Mouse (Mus musculus) lung, postnatal 14 days (tissue): Measurements from ENCODE around the gene Plcb4.
"Not testable (repeated sequence)": the region's sequence is repeated elsewhere in the genome, so short reads cannot be mapped to it uniquely, and the experiment has no call there.

Source experiments
- DNase-seq: peaks from one replicate; pipeline ENCODE4 v3.0.0; 2021

Gene Plcb4

GRCm38 (mm10) chr2:135675284-135675683 lies 16.5 kb downstream of the Plcb4 start:
- no peak for DNase-seq

- DNase-seq: no peak
Measured at GRCm38 (mm10) chr2:135676978-135677501, 18.2 kb downstream of the Plcb4 start.

GRCm38 (mm10) chr2:135677601-135678000 lies 18.8 kb downstream of the Plcb4 start:
- DNase-seq: no peak

- no peak for DNase-seq
Measured at GRCm38 (mm10) chr2:135680001-135680400, 21.2 kb downstream of the Plcb4 start.

GRCm38 (mm10) chr2:135680406-135681134 lies 21.8 kb downstream of the Plcb4 start:
- DNase-seq: no peak

- no peak for DNase-seq
Measured at GRCm38 (mm10) chr2:135683684-135684440, 25.1 kb downstream of the Plcb4 start.

- DNase-seq: no peak
Measured at GRCm38 (mm10) chr2:135686692-135687091, 27.9 kb downstream of the Plcb4 start.

- no peak for DNase-seq
Measured at GRCm38 (mm10) chr2:135687585-135687984, 28.8 kb downstream of the Plcb4 start.

GRCm38 (mm10) chr2:135692568-135693488 lies 34.0 kb downstream of the Plcb4 start:
- peak; percentile 28 for DNase-seq

- DNase-seq: no peak
Measured at GRCm38 (mm10) chr2:135700686-135701413, 42.0 kb downstream of the Plcb4 start.

GRCm38 (mm10) chr2:135704673-135705072 lies 45.9 kb downstream of the Plcb4 start:
- no peak for DNase-seq

GRCm38 (mm10) chr2:135707305-135707704 lies 48.5 kb downstream of the Plcb4 start:
- DNase-seq: no peak

GRCm38 (mm10) chr2:135708386-135708785 lies 49.6 kb downstream of the Plcb4 start:
- DNase-seq: no peak

GRCm38 (mm10) chr2:135708796-135709195 lies 50.0 kb downstream of the Plcb4 start:
- no peak for DNase-seq

GRCm38 (mm10) chr2:135709736-135710135 lies 50.9 kb downstream of the Plcb4 start:
- not testable (repeated sequence) for DNase-seq

GRCm38 (mm10) chr2:135711049-135711924 lies 52.5 kb downstream of the Plcb4 start:
- no peak for DNase-seq

- peak; percentile 93 for DNase-seq
Measured at GRCm38 (mm10) chr2:135711925-135712288, 53.1 kb downstream of the Plcb4 start.

- DNase-seq: no peak
Measured at GRCm38 (mm10) chr2:135712331-135712730, 53.5 kb downstream of the Plcb4 start.

- no peak for DNase-seq
Measured at GRCm38 (mm10) chr2:135712921-135713320, 54.1 kb downstream of the Plcb4 start.

GRCm38 (mm10) chr2:135716180-135716579 lies 57.4 kb downstream of the Plcb4 start:
- DNase-seq: no peak
